Mouse (Mus musculus): ENCODE measurements around the gene Gdf9. TPM values are rescaled to one million over a fixed set of nuclear protein-coding genes. Genes with fewer than 3 reads are reported as not detected.

Gdf9 gene
- total and polyA plus RNA-seq, 2 experiments = 0.09 to 0.21 TPM

DNA sequence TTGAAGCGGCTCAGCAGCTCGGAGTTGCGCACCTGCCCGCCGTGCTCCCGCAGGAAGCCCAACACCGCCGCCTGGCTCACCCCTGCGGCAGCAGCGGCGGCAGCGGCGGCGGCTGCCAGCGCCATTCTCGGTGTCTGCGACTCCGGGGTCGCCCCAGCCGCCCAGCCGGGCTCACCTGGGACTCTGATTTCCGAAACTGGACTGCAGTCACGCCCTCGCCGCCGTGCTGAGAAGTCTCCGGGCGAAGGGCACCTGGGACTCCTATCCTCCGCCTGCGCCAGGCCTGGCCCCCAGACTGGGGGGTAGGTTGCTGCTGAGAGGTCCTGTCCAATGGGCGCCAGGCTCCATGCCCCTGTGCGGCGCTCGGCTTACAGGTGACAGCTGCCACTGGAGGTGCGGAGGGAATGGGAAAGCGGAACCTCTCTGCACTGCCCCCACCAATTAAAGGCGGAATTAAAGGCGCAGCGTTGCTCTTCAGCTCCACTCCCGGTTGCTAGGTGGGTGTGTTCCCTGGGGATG, 49.0 kb downstream of the Gdf9 start, which contains the start of the genes Gm9945 and Sowaha:
Gene Gm9945 (plus strand): TSS at position 384 of the 519 bp plus-strand sequence.
Gene Sowaha (minus strand): TSS at position 492 of the 519 bp plus-strand sequence.
- Histone ChIP-seq H3K27me3 (ENCODE audit: control insufficient read depth, insufficient read depth, low read length) (peaks cover 25% of the 10 kb centered on the region), H3K4me3 (ENCODE audit: insufficient read depth, low read depth, low read length) (peak within 1 kb of the TSS; percentile 36; the same call in 1 of the 2 replicates), H3K79me2 (ENCODE audit: control insufficient read depth, insufficient read depth, low read length) (no peaks in the 10 kb centered on the region), H3K4me1 (ENCODE audit: control insufficient read depth, insufficient read depth, low read length) (no peaks in the 10 kb centered on the region), H3K27ac (replicated peaks; ENCODE audit: insufficient read depth, low read depth, low read length) (no peak within 1 kb of the TSS), H3K36me3 (ENCODE audit: control insufficient read depth, insufficient read depth, low read length) (no peaks in the 10 kb centered on the region), H3K9ac (ENCODE audit: low read depth, low read length) (no peak within 1 kb of the TSS; the same call in 1 of the 2 replicates)
- WGBS = 5% methylated on average over 40 of the region's 40 CpGs
- no peak for DNase-seq (ENCODE audit: extremely low read depth, low read depth, low spot score)
- TF ChIP-seq POLR2A (IDR thresholded peaks at IDR 0.05; ENCODE audit: extremely low read depth, insufficient read depth, low read length) = no peak
- no peak for TF ChIP-seq CTCF (IDR thresholded peaks at IDR 0.05; ENCODE audit: low read depth, low read length)

DNA sequence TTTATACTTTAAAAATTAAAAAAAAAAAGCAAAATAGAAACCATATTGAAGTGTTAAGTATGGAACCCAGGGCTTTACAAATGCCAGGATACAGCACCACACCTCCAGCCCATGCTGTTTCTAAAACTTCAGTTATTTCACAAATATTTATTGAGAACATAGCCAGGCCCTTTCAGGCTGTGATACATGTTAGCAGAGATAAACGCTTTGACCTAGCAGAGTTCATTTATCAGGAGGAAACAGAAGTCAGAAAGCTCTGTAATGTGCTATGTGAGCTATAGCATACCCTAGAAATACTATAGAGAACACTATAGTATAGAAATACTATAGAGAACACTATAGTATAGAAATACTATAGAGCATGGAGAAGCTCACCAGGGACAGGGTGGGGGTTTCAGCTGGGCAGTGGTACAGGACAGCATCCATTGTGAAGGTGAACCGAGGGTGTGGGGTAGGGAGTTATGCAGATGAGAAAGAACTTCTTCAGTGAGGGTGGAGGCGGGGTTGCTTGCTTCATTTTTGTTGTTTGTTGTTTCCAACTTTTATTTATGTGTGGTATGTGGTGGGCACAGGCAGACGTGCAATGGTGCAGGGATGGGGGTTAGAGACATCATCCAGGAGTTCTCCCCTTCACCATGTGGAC, 50.4 kb downstream of the Gdf9 start:
- no peak overlapping the region for H3K4me3 ChIP-seq (ENCODE audit: insufficient read depth, low read depth, low read length)
- no peak overlapping the region for H3K27ac ChIP-seq (replicated peaks; ENCODE audit: insufficient read depth, low read depth, low read length)
- no peak for DNase-seq (ENCODE audit: extremely low read depth, low read depth, low spot score)
- H3K79me2 ChIP-seq (ENCODE audit: control insufficient read depth, insufficient read depth, low read length) = no peaks in the 10 kb centered on the region
- TF ChIP-seq CTCF (IDR thresholded peaks at IDR 0.05; ENCODE audit: low read depth, low read length) = no peak
- no peak for TF ChIP-seq POLR2A (IDR thresholded peaks at IDR 0.05; ENCODE audit: extremely low read depth, insufficient read depth, low read length)
- no peaks in the 10 kb centered on the region for H3K4me1 ChIP-seq (ENCODE audit: control insufficient read depth, insufficient read depth, low read length)
- WGBS = 79% methylated on average over 4 of the region's 4 CpGs
- H3K36me3 ChIP-seq (ENCODE audit: control insufficient read depth, insufficient read depth, low read length) = no peaks in the 10 kb centered on the region
- H3K27me3 ChIP-seq (ENCODE audit: control insufficient read depth, insufficient read depth, low read length) = peaks cover 22% of the 10 kb centered on the region
- no peak overlapping the region for H3K9ac ChIP-seq (ENCODE audit: low read depth, low read length)

DNA sequence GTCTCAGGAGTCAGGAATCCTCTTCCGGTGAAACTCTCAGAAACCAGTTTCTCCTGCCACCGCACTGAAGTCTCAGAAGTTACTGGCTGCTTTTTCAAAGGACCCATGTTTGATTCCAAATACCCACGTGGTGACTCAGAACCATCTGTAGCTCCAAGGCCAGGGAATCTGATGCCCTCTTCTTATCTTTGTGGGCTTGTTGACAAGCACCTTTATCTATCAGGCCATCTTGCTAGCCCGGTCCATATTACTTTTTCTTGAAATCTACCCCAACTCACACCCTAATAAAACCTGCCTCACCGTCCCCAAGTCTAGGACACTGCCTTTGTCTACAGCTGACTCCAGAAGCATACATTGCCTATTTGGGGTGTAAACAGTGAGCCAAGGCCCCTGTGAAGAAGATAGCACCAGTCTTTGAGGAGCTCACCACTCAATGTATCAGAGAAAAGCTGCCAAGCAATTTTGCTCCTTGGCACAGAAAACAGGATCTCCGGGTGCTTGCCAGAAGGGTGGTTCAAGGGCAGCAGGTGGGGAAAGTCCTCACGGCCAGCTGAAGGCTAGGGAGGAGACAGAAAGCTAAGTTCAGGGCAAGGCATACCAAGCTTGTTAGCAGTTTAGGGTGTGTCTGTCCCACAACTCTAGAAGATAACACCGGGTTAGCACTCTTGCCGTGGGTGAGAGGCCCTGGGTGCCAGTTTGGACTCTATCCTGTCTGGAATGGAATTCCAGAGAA, 52.5 kb downstream of the Gdf9 start:
- Histone ChIP-seq H3K4me3 (ENCODE audit: insufficient read depth, low read depth, low read length) (no peak overlapping the region), H3K27ac (replicated peaks; ENCODE audit: insufficient read depth, low read depth, low read length) (no peak overlapping the region), H3K36me3 (ENCODE audit: control insufficient read depth, insufficient read depth, low read length) (no peaks in the 10 kb centered on the region), H3K9ac (ENCODE audit: low read depth, low read length) (no peak overlapping the region), H3K27me3 (ENCODE audit: control insufficient read depth, insufficient read depth, low read length) (peaks cover 18% of the 10 kb centered on the region), H3K4me1 (ENCODE audit: control insufficient read depth, insufficient read depth, low read length) (peaks cover 4% of the 10 kb centered on the region; the same call in 1 of the 2 replicates), H3K79me2 (ENCODE audit: control insufficient read depth, insufficient read depth, low read length) (no peaks in the 10 kb centered on the region)
- no peak for TF ChIP-seq CTCF (IDR thresholded peaks at IDR 0.05; ENCODE audit: low read depth, low read length)
- TF ChIP-seq POLR2A (IDR thresholded peaks at IDR 0.05; ENCODE audit: extremely low read depth, insufficient read depth, low read length) = no peak
- 69% methylated on average over 9 of the region's 9 CpGs for WGBS
- no peak for DNase-seq (ENCODE audit: extremely low read depth, low read depth, low spot score)

DNA sequence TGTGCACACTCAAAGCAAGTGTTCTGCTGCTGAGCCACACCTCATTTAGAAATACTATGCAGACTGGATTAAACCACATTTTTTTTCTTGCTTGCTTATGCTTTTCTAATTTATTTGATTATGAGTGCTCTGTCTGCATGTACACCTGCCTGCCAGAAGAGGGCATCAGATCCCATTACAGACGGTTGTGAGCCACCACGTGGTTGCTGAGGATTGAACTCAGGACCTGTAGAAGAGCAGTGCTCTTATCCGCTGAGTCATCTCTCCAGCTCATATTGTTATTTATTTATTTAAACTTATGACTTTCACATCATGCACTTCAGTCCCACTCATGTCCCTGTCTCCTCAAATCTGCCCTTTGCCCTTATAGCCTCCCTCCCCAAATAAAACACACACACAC, 54.9 kb downstream of the Gdf9 start:
- Histone ChIP-seq H3K27ac (replicated peaks; ENCODE audit: insufficient read depth, low read depth, low read length) (no peak overlapping the region), H3K4me1 (ENCODE audit: control insufficient read depth, insufficient read depth, low read length) (peaks cover 4% of the 10 kb centered on the region; the same call in 1 of the 2 replicates)
- TF ChIP-seq POLR2A (IDR thresholded peaks at IDR 0.05; ENCODE audit: extremely low read depth, insufficient read depth, low read length) = no peak
- TF ChIP-seq CTCF (IDR thresholded peaks at IDR 0.05; ENCODE audit: low read depth, low read length) = no peak

DNA sequence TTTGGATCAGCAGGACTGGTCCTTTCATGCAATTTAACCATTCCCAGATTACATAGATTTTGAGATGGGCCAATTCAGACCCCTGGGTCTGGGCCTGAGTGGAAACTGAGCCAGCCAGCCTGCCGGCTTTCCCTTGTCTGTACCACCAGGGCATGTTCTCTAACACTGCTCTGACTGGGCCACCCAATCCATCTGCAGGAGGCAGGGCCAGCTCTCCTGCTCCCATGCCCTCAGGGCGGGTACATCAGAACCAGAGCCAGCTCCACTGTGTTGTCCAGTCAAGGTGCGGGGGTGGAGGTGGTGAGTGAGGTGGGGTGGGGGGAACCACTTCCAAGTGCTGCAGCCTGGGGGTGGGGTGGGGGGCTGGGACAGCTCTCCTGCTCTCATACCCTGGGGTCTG, 55.5 kb downstream of the Gdf9 start:
- TF ChIP-seq POLR2A (IDR thresholded peaks at IDR 0.05; ENCODE audit: extremely low read depth, insufficient read depth, low read length) (no peak), CTCF (IDR thresholded peaks at IDR 0.05; ENCODE audit: low read depth, low read length) (no peak)
- no peak for DNase-seq (ENCODE audit: extremely low read depth, low read depth, low spot score)
- no peak overlapping the region for H3K4me3 ChIP-seq (ENCODE audit: insufficient read depth, low read depth, low read length)
- H3K9ac ChIP-seq (ENCODE audit: low read depth, low read length) = no peak overlapping the region
- peaks cover 4% of the 10 kb centered on the region; the same call in 1 of the 2 replicates for H3K4me1 ChIP-seq (ENCODE audit: control insufficient read depth, insufficient read depth, low read length)
- H3K36me3 ChIP-seq (ENCODE audit: control insufficient read depth, insufficient read depth, low read length) = no peaks in the 10 kb centered on the region
- no peaks in the 10 kb centered on the region for H3K79me2 ChIP-seq (ENCODE audit: control insufficient read depth, insufficient read depth, low read length)
- no peak overlapping the region for H3K27ac ChIP-seq (replicated peaks; ENCODE audit: insufficient read depth, low read depth, low read length)
- 89% methylated on average over 3 of the region's 3 CpGs for WGBS
- H3K27me3 ChIP-seq (ENCODE audit: control insufficient read depth, insufficient read depth, low read length) = no peaks in the 10 kb centered on the region

More for the DNA sequence above, 54.9 kb downstream of the Gdf9 start:
- DNase-seq (ENCODE audit: extremely low read depth, low read depth, low spot score) = no peak
- 53% methylated on average over 3 of the region's 3 CpGs for WGBS
- H3K27me3 ChIP-seq (ENCODE audit: control insufficient read depth, insufficient read depth, low read length) = no peaks in the 10 kb centered on the region
- H3K36me3 ChIP-seq (ENCODE audit: control insufficient read depth, insufficient read depth, low read length) = no peaks in the 10 kb centered on the region
- no peak overlapping the region for H3K4me3 ChIP-seq (ENCODE audit: insufficient read depth, low read depth, low read length)
- no peak overlapping the region for H3K9ac ChIP-seq (ENCODE audit: low read depth, low read length)
- H3K79me2 ChIP-seq (ENCODE audit: control insufficient read depth, insufficient read depth, low read length) = no peaks in the 10 kb centered on the region

All from liver, adult 2 months (tissue).